Mouse (Mus musculus) brain, embryonic 14.5 days (tissue): Measurements from ENCODE around the gene Mustn1.

ENCODE experiments used
- CTCF ChIP-seq: fragments of 200-500 bp; IDR thresholded peaks from 2 replicates; pipeline ENCODE4 v1.5.1; 2012; ENCODE audit warnings: inconsistent platforms, mild to moderate bottlenecking, moderate library complexity, borderline replicate concordance; ENCODE audit not compliant: insufficient read depth, insufficient read length; ENCODE audit errors: extremely low read depth
- POLR2A ChIP-seq: fragments of 200-500 bp; IDR thresholded peaks from 2 replicates; pipeline ENCODE4 v1.6.1; 2012; ENCODE audit warnings: mild to moderate bottlenecking, inconsistent platforms, borderline replicate concordance; ENCODE audit not compliant: poor library complexity, insufficient read depth, insufficient read length, severe bottlenecking; ENCODE audit errors: extremely low read depth

DNA sequence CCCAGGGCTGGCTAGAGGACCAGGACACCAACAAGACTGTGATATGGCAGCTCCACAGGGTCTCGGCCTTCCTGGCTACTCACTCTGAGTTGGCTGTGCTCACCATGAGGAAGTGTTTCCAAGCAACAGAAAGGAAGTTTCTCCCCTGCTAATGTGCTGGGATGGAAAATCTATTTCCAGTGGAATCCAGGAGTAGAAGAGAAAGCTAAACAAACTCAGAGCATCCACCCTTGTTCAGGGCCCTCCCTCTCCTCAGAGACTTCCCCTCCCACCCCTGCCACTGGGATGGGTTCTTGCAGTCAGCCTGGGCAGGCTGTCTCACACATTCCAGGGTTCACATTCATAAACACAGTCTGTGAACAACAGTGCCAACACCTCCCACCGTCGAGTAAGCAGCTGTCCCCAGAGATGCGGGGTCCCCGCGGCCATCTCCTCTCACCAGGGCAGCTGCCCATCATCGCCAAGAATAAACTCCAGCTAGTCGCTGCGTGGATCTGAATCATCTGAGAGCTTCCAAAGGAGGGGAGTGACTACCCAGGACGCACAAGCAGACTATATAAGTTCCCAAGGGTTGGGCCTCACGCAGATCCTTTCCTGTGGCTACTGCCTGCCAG lies at the start of gene Mustn1:
- no peak for TF ChIP-seq CTCF
- TF ChIP-seq POLR2A, result no peak
